Mouse (Mus musculus): ENCODE data around the gene Hgf.

Gene Hgf

GRCm38 (mm10) chr5:16553304-16554047 is at the start of gene Hgf:
Gene Hgf, plus strand, starts transcription at chr5:16553495.
- DNase-seq (ENCODE audit: low read depth, low spot score) = peak; percentile 16

- DNase-seq (ENCODE audit: low read depth, low spot score) = no peak
Measured at GRCm38 (mm10) chr5:16506702-16507350, 46.5 kb upstream of the Hgf start.

DNA sequence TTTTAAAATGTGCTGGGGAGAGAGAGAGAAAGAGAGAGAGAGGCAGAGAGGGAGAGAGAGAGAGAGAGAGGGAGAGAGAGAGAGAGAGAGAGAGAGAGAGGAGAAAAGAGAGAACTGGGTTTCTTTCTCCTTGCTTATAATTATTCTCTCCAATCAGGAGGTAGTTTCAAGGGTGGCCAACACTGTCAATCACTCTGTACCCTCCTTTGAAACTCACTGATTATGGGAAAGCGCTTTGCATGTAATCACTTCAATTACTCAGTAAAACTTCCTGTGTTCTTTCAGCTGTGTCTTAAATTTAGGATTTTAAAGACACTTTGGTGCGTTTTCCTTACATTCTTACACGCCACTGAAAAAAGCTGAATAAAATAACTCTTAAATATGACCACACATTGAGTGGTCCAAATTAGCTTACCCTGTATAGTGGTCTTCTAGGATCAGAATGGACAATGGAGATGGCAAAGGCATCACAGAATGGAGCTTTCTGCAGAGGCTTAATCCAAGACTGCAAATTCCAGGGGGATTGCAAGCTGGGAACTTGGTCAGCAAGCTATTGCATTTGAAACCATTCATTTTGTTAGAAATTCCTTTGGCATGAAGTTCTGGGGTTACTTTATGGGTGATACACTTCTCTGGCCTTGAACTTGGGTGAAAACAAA is 21.5 kb upstream of the Hgf start:
- DNase-seq (ENCODE audit: low read depth, low spot score) = no peak

DNA sequence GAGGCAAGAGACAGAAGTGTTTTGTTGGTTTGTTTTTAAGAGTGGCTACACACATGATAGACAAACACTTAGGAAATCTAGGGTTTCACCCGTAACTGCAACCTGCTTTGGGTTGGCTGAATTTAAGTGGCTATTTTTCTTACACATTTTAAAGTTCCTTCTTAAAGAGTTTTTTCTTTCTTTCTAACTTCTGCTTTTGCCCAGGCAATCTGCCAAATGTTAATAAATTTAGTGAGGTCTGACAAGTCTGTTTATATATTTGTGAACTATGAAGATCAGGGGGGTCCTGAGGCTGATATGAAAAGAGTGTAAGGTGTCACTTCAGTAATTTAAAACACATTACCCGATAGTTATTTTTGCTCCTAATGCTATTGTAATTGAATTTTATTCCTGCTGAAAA is 15.2 kb upstream of the Hgf start:
- DNase-seq (ENCODE audit: low read depth, low spot score) = no peak

DNA sequence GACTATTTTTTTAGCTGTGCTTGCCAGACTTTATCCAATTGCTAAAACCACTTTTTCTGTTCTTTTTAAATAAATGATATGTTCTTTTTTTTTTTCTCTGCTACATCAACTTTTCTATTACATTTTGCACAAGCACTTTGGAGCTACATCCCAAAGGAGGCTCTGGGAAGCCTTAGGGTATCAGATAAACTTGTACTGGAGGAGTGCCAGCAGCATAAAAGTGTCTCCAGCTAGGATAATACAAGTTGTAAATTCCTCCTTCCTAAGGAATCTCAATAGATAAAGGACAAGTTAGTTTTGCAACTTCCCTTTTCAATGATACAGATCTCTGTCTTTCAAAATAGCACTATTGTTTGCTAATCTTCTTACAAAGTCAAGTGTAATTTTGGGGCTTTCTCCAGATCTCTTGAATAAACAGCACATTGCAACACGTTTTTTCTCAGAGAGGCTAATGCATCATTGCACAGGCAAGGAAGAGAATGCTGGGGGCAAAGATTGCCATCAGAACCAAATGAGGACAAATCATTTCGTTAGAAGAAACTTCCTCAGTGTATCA is 11.7 kb upstream of the Hgf start:
- DNase-seq (ENCODE audit: low read depth, low spot score) = no peak

- DNase-seq (ENCODE audit: low read depth, low spot score) = no peak
Measured at GRCm38 (mm10) chr5:16547490-16547889, 5.8 kb upstream of the Hgf start.

DNA sequence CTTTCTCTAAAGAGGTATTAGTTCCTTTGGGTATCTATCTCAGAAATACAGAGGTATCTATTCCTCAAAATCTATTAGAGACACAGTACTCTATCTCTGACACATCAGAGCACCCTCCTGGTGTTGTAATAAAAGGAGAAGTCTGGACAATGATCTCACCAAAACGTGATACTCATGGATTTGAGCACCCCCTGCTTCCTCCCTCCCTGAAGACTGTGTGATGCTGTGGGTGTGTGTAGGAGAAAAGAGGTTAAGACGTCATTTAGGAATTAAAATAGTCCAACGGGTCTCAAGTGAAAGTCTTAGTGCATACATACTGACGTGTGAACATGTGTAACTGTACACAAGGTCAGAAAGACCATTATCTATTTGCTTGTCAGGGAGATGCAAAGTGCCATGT is 648 bp upstream of the Hgf start:
- DNase-seq (ENCODE audit: low read depth, low spot score) = no peak

- DNase-seq (ENCODE audit: low read depth, low spot score) = no peak
Measured at GRCm38 (mm10) chr5:16560247-16560646, 7.0 kb downstream of the Hgf start.

DNA sequence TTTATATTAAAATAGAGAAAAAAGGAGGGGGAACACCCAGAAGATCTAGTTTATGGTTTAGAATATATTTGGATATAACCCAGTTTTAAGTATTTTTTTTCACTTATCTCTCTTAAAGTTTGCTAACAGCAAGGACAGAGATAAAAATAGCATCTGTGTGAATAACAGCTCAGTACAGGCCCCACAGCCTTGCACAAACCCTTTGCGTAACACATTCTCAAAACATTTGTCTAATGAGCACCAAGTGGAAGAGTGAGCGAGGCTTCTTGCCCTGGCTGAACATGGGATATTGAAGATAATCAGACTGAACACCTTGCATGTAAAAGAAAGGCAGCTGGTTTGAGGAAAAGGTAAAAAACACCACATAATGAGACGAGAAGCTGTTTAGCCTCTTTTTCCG is 15.7 kb downstream of the Hgf start:
- no peak for DNase-seq (ENCODE audit: low read depth, low spot score)

- no peak for DNase-seq (ENCODE audit: low read depth, low spot score)
Measured at GRCm38 (mm10) chr5:16577882-16578742, 24.8 kb downstream of the Hgf start.

DNA sequence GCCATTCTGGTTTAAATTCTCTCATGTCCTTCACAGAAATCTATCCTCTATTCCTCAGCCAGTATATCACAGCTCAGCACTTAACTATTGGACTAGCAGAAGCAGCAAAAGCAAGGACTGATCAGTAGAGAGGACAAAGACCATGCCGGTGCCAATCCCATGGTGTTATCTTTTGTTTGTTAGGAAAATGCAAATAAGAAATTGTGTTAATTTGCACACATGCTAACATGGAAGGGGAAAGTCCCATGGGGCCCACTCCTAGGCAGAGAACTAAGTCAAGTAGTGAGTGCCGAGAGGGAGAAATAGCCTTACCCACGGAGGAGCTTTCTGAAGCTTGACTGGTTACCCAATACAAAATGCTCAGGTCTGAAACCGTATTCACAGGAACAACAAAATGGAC is 42.4 kb downstream of the Hgf start:
- no peak for DNase-seq (ENCODE audit: low read depth, low spot score)

DNA sequence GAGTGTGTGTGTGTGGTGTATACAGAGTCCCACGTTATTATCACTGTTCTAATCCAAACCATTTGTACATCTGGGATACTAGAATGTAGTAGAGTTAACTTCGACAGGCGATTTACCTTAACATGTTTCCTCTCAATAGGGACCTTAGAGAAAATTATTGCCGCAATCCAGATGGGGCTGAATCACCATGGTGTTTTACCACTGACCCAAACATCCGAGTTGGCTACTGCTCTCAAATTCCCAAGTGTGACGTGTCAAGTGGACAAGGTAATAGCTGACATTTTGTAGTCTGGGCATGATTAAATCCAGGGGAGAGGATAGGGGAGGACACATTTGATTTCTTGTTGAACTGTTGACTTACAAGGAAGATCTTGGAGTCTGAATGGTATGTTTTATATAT is 44.7 kb downstream of the Hgf start:
- no peak for DNase-seq (ENCODE audit: low read depth, low spot score)

GRCm38 (mm10) chr5:16601463-16601862 is 48.2 kb downstream of the Hgf start:
- DNase-seq (ENCODE audit: low read depth, low spot score) = no peak

DNA sequence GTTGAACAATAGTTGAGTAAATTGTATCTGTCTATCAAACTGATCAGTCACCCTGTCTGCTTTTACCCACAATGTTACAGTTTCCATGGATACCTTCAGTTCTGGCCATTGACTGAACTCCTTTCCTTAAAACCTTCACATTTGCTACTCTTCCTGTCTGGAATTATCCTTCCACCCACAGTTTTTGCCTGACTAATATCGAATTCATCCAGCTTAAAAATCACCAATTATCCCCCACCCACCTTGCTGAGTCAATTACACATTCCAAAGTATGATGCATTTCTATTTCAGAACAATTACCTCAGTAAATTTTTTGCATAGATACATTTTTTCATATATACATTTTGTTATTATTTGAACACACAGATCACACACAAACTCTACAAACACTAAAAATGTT is 79.7 kb downstream of the Hgf start:
- DNase-seq (ENCODE audit: low read depth, low spot score) = no peak

DNA sequence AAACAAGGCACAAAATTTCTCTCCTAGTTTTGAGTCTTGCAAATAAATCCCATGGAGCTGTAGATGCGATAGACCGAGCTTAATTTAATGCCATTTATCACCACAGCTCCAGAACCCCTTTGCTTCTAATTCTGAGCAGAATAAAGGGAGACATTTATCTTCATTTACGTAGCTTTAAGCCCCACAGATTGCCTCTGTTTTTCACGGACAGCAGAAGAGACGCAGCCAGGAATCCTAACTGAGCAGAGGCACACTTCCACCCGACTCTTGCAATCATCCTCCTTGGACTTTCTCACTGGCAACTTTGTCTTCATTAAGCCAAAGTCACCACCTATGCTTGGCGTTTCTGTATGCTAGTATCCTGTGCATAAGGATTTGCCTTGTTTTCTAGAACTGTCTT is 93.1 kb downstream of the Hgf start:
- no peak for DNase-seq (ENCODE audit: low read depth, low spot score)

DNA sequence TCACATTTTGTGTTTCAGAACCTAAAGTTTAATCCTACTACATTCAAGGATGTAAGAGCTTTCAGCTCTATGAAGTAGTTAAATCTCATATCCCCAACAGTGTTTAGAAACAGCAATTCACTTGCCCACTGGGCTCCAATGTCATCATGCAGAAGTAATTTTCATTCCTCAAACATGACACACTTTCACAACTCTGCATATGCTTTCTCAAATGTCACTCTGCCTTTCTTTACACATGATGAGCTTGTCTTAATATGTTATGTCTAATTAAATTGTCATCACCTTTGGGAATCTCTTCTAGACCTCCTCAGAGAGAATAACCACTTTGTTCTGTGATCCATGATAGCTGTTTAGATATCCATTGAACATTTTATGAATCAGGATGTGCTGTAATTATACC is 94.4 kb downstream of the Hgf start:
- no peak for DNase-seq (ENCODE audit: low read depth, low spot score)

DNA sequence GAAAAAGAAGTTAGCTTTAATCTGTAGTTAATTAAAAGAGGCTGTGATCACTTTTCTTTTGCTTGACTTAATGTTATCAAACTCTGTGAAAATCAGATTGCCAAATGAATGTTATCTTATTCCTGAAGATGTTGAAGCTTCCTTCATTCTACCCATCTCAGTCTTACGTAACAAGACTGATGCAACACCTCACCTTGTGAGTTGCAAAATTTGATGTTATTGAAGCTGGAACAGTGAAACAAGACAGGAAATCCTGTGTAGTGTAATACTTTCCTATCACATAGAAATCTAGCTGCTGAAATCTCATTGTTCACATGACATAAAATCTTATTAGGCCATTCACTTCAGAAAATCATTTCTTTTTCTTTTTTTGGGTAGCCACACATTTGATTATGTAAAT is 96.9 kb downstream of the Hgf start:
- no peak for DNase-seq (ENCODE audit: low read depth, low spot score)

DNA sequence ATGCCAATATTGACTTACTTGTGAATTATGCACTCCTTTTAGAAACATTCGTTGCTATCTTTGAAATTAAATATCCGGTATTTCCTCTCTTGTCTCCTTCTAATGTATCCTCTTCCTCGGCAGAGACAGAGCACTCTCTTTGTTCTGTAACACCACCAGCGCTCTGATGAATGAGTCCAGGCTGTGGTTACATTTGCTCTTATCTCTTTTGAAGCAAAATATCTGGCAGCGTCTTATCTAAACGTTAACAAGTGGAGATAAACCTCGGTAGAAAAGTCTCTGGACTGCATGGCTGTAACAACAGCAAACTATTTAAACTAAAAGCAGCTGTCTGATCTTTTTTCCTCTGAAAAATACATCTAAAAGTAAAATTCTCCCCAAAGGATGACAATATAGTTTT is 100.7 kb downstream of the Hgf start:
- DNase-seq (ENCODE audit: low read depth, low spot score) = no peak
